Mouse (Mus musculus): ENCODE results near the gene Faf2. TPM values are rescaled to one million over a fixed set of nuclear protein-coding genes. Genes with fewer than 3 reads are reported as not detected.

The Faf2 gene
- total RNA-seq, 1 experiment: 76.3 TPM

- H3K9me3 ChIP-seq (ENCODE audit: control insufficient read depth, insufficient read depth, low read depth, low read length): no peaks in the 10 kb centered on the region
- H3K4me3 ChIP-seq (ENCODE audit: insufficient read depth in 1 of 2, low read depth in 1 of 2, low read length in 2 of 2, poor library complexity in 1 of 2, severe bottlenecking in 1 of 2): no peak overlapping the region
- H3K4me1 ChIP-seq (ENCODE audit: control insufficient read depth in 2 of 2, insufficient read depth in 2 of 2, low read length in 2 of 2, poor library complexity in 1 of 2): peaks cover 1 to 2% of the 10 kb centered on the region in 2 experiments; a peak in 1 of 4 replicates
- H3K36me3 ChIP-seq (ENCODE audit: control insufficient read depth, insufficient read depth, low read length, poor library complexity, severe bottlenecking): peaks cover 7% of the 10 kb centered on the region; the same call in 1 of the 2 replicates
- H3K27ac ChIP-seq (ENCODE audit: insufficient read depth, low read depth, low read length, poor library complexity, severe bottlenecking): no peak overlapping the region
- no peak overlapping the region for H3K9ac ChIP-seq (ENCODE audit: insufficient read depth, low read depth, low read length, poor library complexity, severe bottlenecking)
- in situ Hi-C loops (cut with MboI; ENCODE audit: low sequenced_read_pairs in 2 of 2, unreplicated experiment in 2 of 2): no loop called here
- no peak for TF ChIP-seq ZC3H11A (IDR thresholded peaks at IDR 0.05; ENCODE audit: borderline replicate concordance, low read depth, low read length)
- no peak for TF ChIP-seq MAFK (IDR thresholded peaks at IDR 0.05; ENCODE audit: insufficient read depth, low read depth, low read length)
- TF ChIP-seq HCFC1 (IDR thresholded peaks at IDR 0.05; ENCODE audit: borderline replicate concordance, insufficient read depth, low read length): no peak
- no peak for TF ChIP-seq CHD2 (IDR thresholded peaks at IDR 0.05; ENCODE audit: low read depth, low read length)
- TF ChIP-seq ZNF384 (IDR thresholded peaks at IDR 0.05; ENCODE audit: low read depth, low read length): no peak
- no peak for DNase-seq (ENCODE audit: low read depth, low spot score)
Measured at GRCm38 (mm10) chr13:54593617-54594016, 28.0 kb upstream of the Faf2 start.

- in situ Hi-C loops (cut with MboI; ENCODE audit: low sequenced_read_pairs in 2 of 2, unreplicated experiment in 2 of 2): no loop called here
- DNase-seq (ENCODE audit: low read depth, low spot score): no peak
- Histone ChIP-seq H3K9me3 (ENCODE audit: control insufficient read depth, insufficient read depth, low read depth, low read length) (no peaks in the 10 kb centered on the region), H3K27ac (ENCODE audit: insufficient read depth, low read depth, low read length, poor library complexity, severe bottlenecking) (no peak overlapping the region), H3K36me3 (ENCODE audit: control insufficient read depth, insufficient read depth, low read length, poor library complexity, severe bottlenecking) (peaks cover 6% of the 10 kb centered on the region; the same call in 1 of the 2 replicates), H3K9ac (ENCODE audit: insufficient read depth, low read depth, low read length, poor library complexity, severe bottlenecking) (no peak overlapping the region), H3K4me3 (ENCODE audit: insufficient read depth in 1 of 2, low read depth in 1 of 2, low read length in 2 of 2, poor library complexity in 1 of 2, severe bottlenecking in 1 of 2) (no peak overlapping the region), H3K4me1 (ENCODE audit: control insufficient read depth in 2 of 2, insufficient read depth in 2 of 2, low read length in 2 of 2, poor library complexity in 1 of 2) (peaks cover 1 to 6% of the 10 kb centered on the region in 2 experiments; a peak in 1 of 4 replicates)
- TF ChIP-seq CHD2 (IDR thresholded peaks at IDR 0.05; ENCODE audit: low read depth, low read length) (no peak), ZNF384 (IDR thresholded peaks at IDR 0.05; ENCODE audit: low read depth, low read length) (no peak), HCFC1 (IDR thresholded peaks at IDR 0.05; ENCODE audit: borderline replicate concordance, insufficient read depth, low read length) (no peak), MAFK (IDR thresholded peaks at IDR 0.05; ENCODE audit: insufficient read depth, low read depth, low read length) (no peak), ZC3H11A (IDR thresholded peaks at IDR 0.05; ENCODE audit: borderline replicate concordance, low read depth, low read length) (no peak)
Measured at GRCm38 (mm10) chr13:54596107-54596690, 25.4 kb upstream of the Faf2 start.

GRCm38 (mm10) chr13:54596870-54597269, 24.7 kb upstream of the Faf2 start:
- no peaks in the 10 kb centered on the region for H3K9me3 ChIP-seq (ENCODE audit: control insufficient read depth, insufficient read depth, low read depth, low read length)
- no peak overlapping the region for H3K4me3 ChIP-seq (ENCODE audit: insufficient read depth in 1 of 2, low read depth in 1 of 2, low read length in 2 of 2, poor library complexity in 1 of 2, severe bottlenecking in 1 of 2)
- in situ Hi-C loops (cut with MboI; ENCODE audit: low sequenced_read_pairs in 2 of 2, unreplicated experiment in 2 of 2): no loop called here
- no peak for TF ChIP-seq CHD2 (IDR thresholded peaks at IDR 0.05; ENCODE audit: low read depth, low read length)
- TF ChIP-seq ZC3H11A (IDR thresholded peaks at IDR 0.05; ENCODE audit: borderline replicate concordance, low read depth, low read length): no peak
- TF ChIP-seq HCFC1 (IDR thresholded peaks at IDR 0.05; ENCODE audit: borderline replicate concordance, insufficient read depth, low read length): no peak
- 0 out of 2 replicates have a peak, but pooled peaks have one; percentile 7 for TF ChIP-seq MAFK (IDR thresholded peaks at IDR 0.05; ENCODE audit: insufficient read depth, low read depth, low read length)
- TF ChIP-seq ZNF384 (IDR thresholded peaks at IDR 0.05; ENCODE audit: low read depth, low read length): no peak
- H3K36me3 ChIP-seq (ENCODE audit: control insufficient read depth, insufficient read depth, low read length, poor library complexity, severe bottlenecking): peaks cover 4% of the 10 kb centered on the region; the same call in 1 of the 2 replicates
- H3K9ac ChIP-seq (ENCODE audit: insufficient read depth, low read depth, low read length, poor library complexity, severe bottlenecking): no peak overlapping the region
- no peak for DNase-seq (ENCODE audit: low read depth, low spot score)
- H3K4me1 ChIP-seq (ENCODE audit: control insufficient read depth in 2 of 2, insufficient read depth in 2 of 2, low read length in 2 of 2, poor library complexity in 1 of 2): peaks cover 2 to 6% of the 10 kb centered on the region in 2 experiments; a peak in 1 of 4 replicates
- no peak overlapping the region for H3K27ac ChIP-seq (ENCODE audit: insufficient read depth, low read depth, low read length, poor library complexity, severe bottlenecking)

GRCm38 (mm10) chr13:54598622-54599143, 22.9 kb upstream of the Faf2 start:
- H3K4me3 ChIP-seq (ENCODE audit: insufficient read depth in 1 of 2, low read depth in 1 of 2, low read length in 2 of 2, poor library complexity in 1 of 2, severe bottlenecking in 1 of 2): no peak overlapping the region

More at GRCm38 (mm10) chr13:54598622-54599143, 22.9 kb upstream of the Faf2 start:
- no peak for DNase-seq (ENCODE audit: low read depth, low spot score)
- Histone ChIP-seq H3K9ac (ENCODE audit: insufficient read depth, low read depth, low read length, poor library complexity, severe bottlenecking) (no peak overlapping the region), H3K36me3 (ENCODE audit: control insufficient read depth, insufficient read depth, low read length, poor library complexity, severe bottlenecking) (0 out of 2 replicates have a peak, but pooled peaks cover 2% of the 10 kb centered on the region), H3K9me3 (ENCODE audit: control insufficient read depth, insufficient read depth, low read depth, low read length) (no peaks in the 10 kb centered on the region), H3K27ac (ENCODE audit: insufficient read depth, low read depth, low read length, poor library complexity, severe bottlenecking) (no peak overlapping the region), H3K4me1 (ENCODE audit: control insufficient read depth in 2 of 2, insufficient read depth in 2 of 2, low read length in 2 of 2, poor library complexity in 1 of 2) (peaks cover 5 to 20% of the 10 kb centered on the region in 2 experiments; a peak in 3 of 4 replicates)
- TF ChIP-seq CHD2 (IDR thresholded peaks at IDR 0.05; ENCODE audit: low read depth, low read length) (no peak), HCFC1 (IDR thresholded peaks at IDR 0.05; ENCODE audit: borderline replicate concordance, insufficient read depth, low read length) (no peak), MAFK (IDR thresholded peaks at IDR 0.05; ENCODE audit: insufficient read depth, low read depth, low read length) (no peak), ZNF384 (IDR thresholded peaks at IDR 0.05; ENCODE audit: low read depth, low read length) (no peak), ZC3H11A (IDR thresholded peaks at IDR 0.05; ENCODE audit: borderline replicate concordance, low read depth, low read length) (no peak)
- in situ Hi-C loops (cut with MboI; ENCODE audit: low sequenced_read_pairs in 2 of 2, unreplicated experiment in 2 of 2): no loop called here
